Mouse (Mus musculus) embryo, embryonic 10 days (tissue): ENCODE measurements around the gene Fra10ac1.

Experiments used
- DNase-seq: peaks from one replicate; pipeline ENCODE4 v3.0.0-alpha.2; 2015; ENCODE audit warnings: low spot score

Fra10ac1 gene

GRCm38 (mm10) chr19:38232087-38232486, 8.1 kb upstream of the Fra10ac1 start:
- no peak for DNase-seq

- DNase-seq: no peak
These were observed 4.7 kb upstream of the Fra10ac1 start for GRCm38 (mm10) chr19:38228699-38229098.

- peak; percentile 18 for DNase-seq
These were observed 717 bp upstream of the Fra10ac1 start for GRCm38 (mm10) chr19:38224685-38225060.

- DNase-seq: no peak
These were observed 526 bp downstream of the Fra10ac1 start for GRCm38 (mm10) chr19:38223356-38223904.

GRCm38 (mm10) chr19:38217696-38218095, 6.3 kb downstream of the Fra10ac1 start:
- no peak for DNase-seq

GRCm38 (mm10) chr19:38206669-38207068, 17.3 kb downstream of the Fra10ac1 start:
- DNase-seq: peak; percentile 38

- peak; percentile 12 for DNase-seq
These were observed 25.2 kb downstream of the Fra10ac1 start for GRCm38 (mm10) chr19:38198731-38199130.

GRCm38 (mm10) chr19:38195245-38195644, 28.7 kb downstream of the Fra10ac1 start:
- DNase-seq: no peak

- DNase-seq: no peak
These were observed 32.5 kb downstream of the Fra10ac1 start for GRCm38 (mm10) chr19:38191446-38191845.

- no peak for DNase-seq
These were observed 33.4 kb downstream of the Fra10ac1 start for GRCm38 (mm10) chr19:38190606-38191005.

GRCm38 (mm10) chr19:38187345-38187680, 36.6 kb downstream of the Fra10ac1 start:
- no peak for DNase-seq

GRCm38 (mm10) chr19:38186631-38187344, 37.2 kb downstream of the Fra10ac1 start:
- no peak for DNase-seq

- no peak for DNase-seq
These were observed 44.3 kb downstream of the Fra10ac1 start for GRCm38 (mm10) chr19:38179675-38180074.

GRCm38 (mm10) chr19:38164633-38165032, 59.3 kb downstream of the Fra10ac1 start:
- DNase-seq: no peak

- DNase-seq: no peak
These were observed 62.2 kb downstream of the Fra10ac1 start for GRCm38 (mm10) chr19:38161648-38162354.

GRCm38 (mm10) chr19:38156243-38156642, 67.7 kb downstream of the Fra10ac1 start:
- no peak for DNase-seq

- DNase-seq: no peak
These were observed 80.2 kb downstream of the Fra10ac1 start for GRCm38 (mm10) chr19:38143540-38144271.
